Mouse (Mus musculus): Measurements from ENCODE around the gene Fkbp5.

GRCm38 (mm10) chr17:28488258-28489013, 28.9 kb downstream of the Fkbp5 start:
- TF ChIP-seq CTCF (IDR thresholded peaks at IDR 0.05; ENCODE audit: low read depth) (no peak), EP300 (IDR thresholded peaks at IDR 0.05; ENCODE audit: low read depth) (no peak)
